Mouse (Mus musculus) embryonic fibroblast, embryonic 13.5 days (primary cell): Measurements from ENCODE around the gene Nxnl1.

ENCODE experiments used
- CTCF ChIP-seq: IDR thresholded peaks from 2 replicates; pipeline ENCODE4 v1.5.1; 2011; ENCODE audit warnings: mild to moderate bottlenecking, control low read depth, low read length, moderate library complexity, borderline replicate concordance; ENCODE audit not compliant: insufficient read depth
- POLR2A ChIP-seq: IDR thresholded peaks from 2 replicates; pipeline ENCODE4 v1.6.1; 2011; ENCODE audit warnings: low read depth, mild to moderate bottlenecking, control low read depth, low read length, moderate library complexity

GRCm38 (mm10) chr8:71592374-71593170 is 26.2 kb upstream of the Nxnl1 start:
- TF ChIP-seq CTCF (no peak), POLR2A (0 out of 2 replicates have a peak, but pooled peaks have one; percentile 7)
